Mouse (Mus musculus) macrophage (primary cell): ENCODE data around the gene Setd1a. TPM values are rescaled to one million over a fixed set of nuclear protein-coding genes. Genes with fewer than 3 reads are reported as not detected.
"Not testable (repeated sequence)": the region's sequence is repeated elsewhere in the genome, so short reads cannot be mapped to it uniquely, and the experiment has no call there.

Experiments used
- H3K27ac ChIP-seq: fragments of 350-480 bp; formaldehyde crosslinking; 2 replicates; pipeline ENCODE4 v1.9.0; 2021
- H3K36me3 ChIP-seq: fragments of 350-480 bp; formaldehyde crosslinking; 2 replicates; pipeline ENCODE4 v1.9.0; 2021; ENCODE audit errors: inconsistent target
- H3K4me3 ChIP-seq: fragments of 350-480 bp; formaldehyde crosslinking; 2 replicates; pipeline ENCODE4 v1.9.0; 2021; ENCODE audit errors: inconsistent target
- H3K79me2 ChIP-seq: fragments of 350-480 bp; formaldehyde crosslinking; 2 replicates; pipeline ENCODE4 v1.9.0; 2021; ENCODE audit errors: inconsistent target
- WGBS: methylation state at CpG from one replicate; pipeline ENCODE4 v1.1.7; 2026; ENCODE audit warnings: inconsistent platforms; ENCODE audit not compliant: missing documents; 5-methylcytosine and 5-hydroxymethylcytosine counted together
- polyA plus RNA-seq: library from polyadenylated mRNA; stranded (reverse); fragments of 250-400 nt; gene quantifications from 3 replicates; pipeline ENCODE4 v1.2.4, GENCODE M21; 2018; ENCODE audit warnings: inconsistent platforms
- total RNA-seq, 78 experiments: library from RNA; depleted of rRNA; stranded (reverse); fragments of 250-400 nt; gene quantifications; 1 replicate in 9 of 78; 2 replicates in 24 of 78; 3 replicates in 43 of 78; 4 replicates in 2 of 78; pipeline ENCODE4 v1.2.4; 2018; ENCODE audit warnings: inconsistent platforms in 56 of 78

The Setd1a gene
- 10 to 100 TPM; 26.9 to 77.9 (median 54.2) TPM for total RNA-seq (2018; cell fraction: chromatin; rRNA removed)
- 10 to 100 TPM in 24 of 26 experiments, 1 to 10 TPM in 2; 9.5 to 20.2 (median 15.4) TPM for total RNA-seq (2018; cell fraction: cytosol; rRNA removed)
- 10 to 100 TPM; 18.5 to 54.6 (median 32.5) TPM for total RNA-seq (2018; cell fraction: nucleus; rRNA removed)
- 11.6 to 14.1 TPM (median 12.7 TPM) in 3 replicates for polyA plus RNA-seq

DNA sequence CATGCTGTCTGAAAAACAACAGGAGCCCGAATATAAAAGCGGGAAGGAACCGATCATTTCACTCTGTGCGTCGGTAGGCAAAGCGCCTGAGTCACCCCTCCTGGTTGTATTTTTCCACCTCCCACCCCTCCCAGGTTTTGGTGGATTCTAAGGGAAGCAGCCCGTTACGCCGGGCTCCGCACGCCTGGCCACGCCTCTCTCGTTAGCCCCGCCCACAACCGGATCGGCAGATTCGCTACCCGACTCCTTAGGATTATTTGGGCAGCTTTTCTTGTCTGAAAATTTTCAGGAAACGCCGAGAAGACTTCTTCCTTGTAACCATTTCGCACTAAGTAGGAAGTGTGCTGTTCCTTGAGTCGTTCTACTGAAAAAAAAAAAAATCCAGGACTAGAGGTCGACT is at the start of gene Setd1a:
TSS of gene Setd1a (plus strand) at position 245 of the 400 bp plus-strand sequence.
- Histone ChIP-seq H3K4me3 (peak within 1 kb of the TSS; percentile 76), H3K79me2 (peaks cover 21% of the 10 kb centered on the region), H3K27ac (peak within 1 kb of the TSS; percentile 98), H3K36me3 (peaks cover 14% of the 10 kb centered on the region)
- WGBS, result 0% methylated on average over 22 of the region's 23 CpGs

DNA sequence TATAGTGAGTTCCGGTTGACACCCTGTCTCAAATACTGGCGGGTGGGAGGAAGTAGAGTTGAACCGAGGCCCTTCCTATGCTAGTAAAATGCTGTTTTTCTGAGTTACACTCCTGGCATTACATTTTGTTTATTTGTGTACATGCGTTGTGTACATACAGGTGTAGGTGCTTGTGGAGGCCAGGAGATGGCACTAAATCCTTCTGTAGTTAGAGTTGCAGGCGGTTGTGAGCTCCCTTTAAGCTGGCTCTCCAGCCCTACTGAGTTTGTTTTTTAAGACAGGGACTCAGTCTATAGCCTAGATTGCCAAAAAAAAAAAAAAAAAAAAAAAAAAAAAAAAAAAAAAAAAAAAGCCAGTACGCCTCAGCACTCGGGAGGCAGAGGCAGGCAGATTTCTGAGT is 48.6 kb upstream of the Setd1a start:
- H3K4me3 ChIP-seq, result no peak overlapping the region
- H3K27ac ChIP-seq, result no peak overlapping the region
- H3K79me2 ChIP-seq, result no peaks in the 10 kb centered on the region
- H3K36me3 ChIP-seq, result no peaks in the 10 kb centered on the region
- WGBS, result 74% methylated on average over 4 of the region's 7 CpGs

DNA sequence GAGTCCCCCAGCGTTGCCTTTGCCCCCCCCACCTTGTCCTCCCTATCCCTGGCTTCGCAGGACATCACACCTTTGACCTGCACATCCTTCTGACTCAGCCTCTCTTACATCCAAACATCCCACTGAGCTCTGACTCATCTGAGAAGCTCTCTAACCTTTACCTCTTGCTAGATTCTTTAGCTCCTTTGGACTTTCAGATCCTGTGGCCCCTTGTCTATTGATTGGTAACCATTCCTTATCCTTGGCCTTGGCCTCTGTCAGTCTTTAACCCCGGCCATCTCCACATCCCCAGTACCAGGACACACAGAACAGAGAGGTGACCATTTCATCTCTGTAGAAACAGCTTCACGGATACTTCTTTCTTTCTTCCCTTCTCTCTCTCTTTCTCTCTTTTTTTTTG is 46.3 kb upstream of the Setd1a start:
- no peak overlapping the region for H3K27ac ChIP-seq
- 86% methylated on average over 4 of the region's 4 CpGs for WGBS
- H3K79me2 ChIP-seq, result no peaks in the 10 kb centered on the region
- no peaks in the 10 kb centered on the region for H3K36me3 ChIP-seq
- H3K4me3 ChIP-seq, result no peak overlapping the region

DNA sequence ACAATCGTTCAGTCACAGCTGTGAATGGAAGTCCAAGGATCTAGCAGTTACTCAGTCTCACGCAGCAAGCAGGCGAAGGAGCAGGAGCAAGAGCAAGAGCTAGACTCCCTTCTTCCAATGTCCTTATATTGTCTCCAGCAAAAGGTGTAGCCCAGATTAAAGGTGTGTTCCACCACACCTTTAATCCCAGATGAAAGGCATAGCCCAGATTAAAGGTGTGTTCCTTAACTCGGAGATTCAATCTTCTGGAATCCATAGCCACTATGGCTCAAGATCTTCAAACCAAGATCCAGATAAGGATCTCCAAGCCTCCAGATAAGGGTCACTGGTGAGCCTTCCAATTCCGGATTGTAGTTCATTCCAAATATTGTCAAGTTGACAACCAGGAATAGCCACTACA is 44.4 kb upstream of the Setd1a start, which contains the start of gene Ctf2:
TSS of gene Ctf2 (minus strand) at position 101 of the 400 bp plus-strand sequence.
- H3K79me2 ChIP-seq, H3K36me3 ChIP-seq, H3K4me3 ChIP-seq, H3K27ac ChIP-seq: not testable (repeated sequence)
- WGBS, result no CpG with 5 or more reads among the region's 5 CpGs

GRCm38 (mm10) chr7:127744366-127745045 is 32.0 kb upstream of the Setd1a start, which contains the start of gene Fbxl19:
TSS of gene Fbxl19 (plus strand) at chr7:127744543.
- Histone ChIP-seq H3K27ac (peak within 1 kb of the TSS; percentile 77), H3K79me2 (no peaks in the 10 kb centered on the region), H3K4me3 (peak within 1 kb of the TSS; percentile 77), H3K36me3 (no peaks in the 10 kb centered on the region)
- 1% methylated on average over 23 of the region's 26 CpGs for WGBS

DNA sequence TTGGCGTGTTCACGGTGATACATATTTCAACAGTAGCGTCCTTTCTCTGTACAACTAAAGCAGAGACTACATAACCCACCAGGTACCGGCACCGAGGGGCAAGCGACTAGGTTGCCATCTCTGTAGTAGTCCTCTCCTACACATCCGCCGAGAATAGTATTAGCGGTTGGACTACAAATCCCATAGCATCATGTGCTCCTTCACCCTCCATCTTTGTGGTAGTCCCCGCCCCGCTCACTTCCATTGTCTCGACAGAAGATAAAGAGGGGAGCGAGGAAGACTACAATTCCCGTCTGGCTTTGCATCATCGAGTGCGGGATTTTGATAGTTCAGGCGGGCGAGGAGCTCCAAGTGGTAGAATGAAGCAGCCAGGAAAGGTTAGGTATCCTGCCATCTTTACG is 31.2 kb upstream of the Setd1a start:
- Histone ChIP-seq H3K4me3 (peak overlapping the region; percentile 77), H3K36me3 (peaks cover 6% of the 10 kb centered on the region; the same call in 1 of the 2 replicates), H3K79me2 (no peaks in the 10 kb centered on the region), H3K27ac (peak overlapping the region; percentile 77)
- 0% methylated on average over 19 of the region's 19 CpGs for WGBS

- H3K36me3 ChIP-seq, result peaks cover 12% of the 10 kb centered on the region; the same call in 1 of the 2 replicates
- no peaks in the 10 kb centered on the region for H3K79me2 ChIP-seq
- WGBS, result under 1% methylated on average over 39 of the region's 39 CpGs
- H3K27ac ChIP-seq, result peak overlapping the region; percentile 77
- peak overlapping the region; percentile 77 for H3K4me3 ChIP-seq
Measured at GRCm38 (mm10) chr7:127745652-127746493, 30.6 kb upstream of the Setd1a start.

DNA sequence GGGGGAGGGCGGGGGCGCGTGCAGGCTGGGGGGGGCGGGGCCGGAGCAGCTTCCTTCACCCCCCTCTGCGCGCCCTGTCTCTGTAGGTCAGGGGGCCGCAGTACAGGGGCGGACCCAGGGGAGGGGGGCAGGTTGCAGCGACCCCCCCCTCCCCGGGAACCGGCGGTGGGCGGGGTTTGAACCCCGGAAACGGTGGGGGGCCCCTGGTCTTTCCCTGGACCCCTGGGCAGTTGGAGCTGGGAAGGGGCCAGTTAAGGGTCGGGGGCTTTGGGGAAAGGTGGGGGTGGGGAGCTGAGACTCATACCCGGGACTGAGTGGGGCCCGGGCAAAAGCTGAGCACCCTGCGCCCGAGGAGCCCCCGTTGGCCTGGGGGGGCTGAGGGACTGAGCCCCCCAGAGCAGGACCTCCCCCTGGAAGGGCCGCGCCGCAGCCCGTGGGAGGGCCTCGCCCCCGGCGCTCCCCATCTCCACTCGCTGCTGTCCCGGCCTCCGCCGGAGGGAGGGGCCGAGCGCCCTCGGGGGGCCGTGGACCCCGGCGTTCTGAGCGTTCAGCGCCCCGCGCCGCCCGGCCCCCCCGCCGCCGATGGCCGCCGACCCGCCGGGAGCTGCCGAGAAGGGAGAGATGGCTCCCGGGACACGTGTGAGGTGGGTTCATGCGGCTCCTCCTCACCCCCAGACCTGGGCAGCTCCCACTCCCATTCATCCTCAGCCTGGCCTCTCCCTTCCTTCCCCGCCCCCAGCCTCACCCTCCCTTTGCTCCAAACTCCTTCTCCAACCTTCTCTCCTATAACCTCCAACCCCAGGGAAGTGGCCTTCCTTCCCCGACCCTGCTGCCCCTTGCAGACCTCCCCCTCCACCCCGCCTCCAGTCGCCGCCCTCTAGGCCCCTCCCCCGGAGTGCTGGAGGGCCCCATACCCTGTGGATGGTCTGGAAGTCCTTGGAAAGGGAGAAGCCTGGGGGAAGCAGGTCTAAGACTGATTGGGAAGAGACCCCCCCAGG is 29.7 kb upstream of the Setd1a start:
- H3K27ac ChIP-seq, result no peak overlapping the region
- H3K36me3 ChIP-seq, result peaks cover 20% of the 10 kb centered on the region; the same call in 1 of the 2 replicates
- 6% methylated on average over 57 of the region's 62 CpGs for WGBS
- peak overlapping the region; percentile 77 for H3K4me3 ChIP-seq
- no peaks in the 10 kb centered on the region for H3K79me2 ChIP-seq

GRCm38 (mm10) chr7:127747559-127748234 is 28.8 kb upstream of the Setd1a start:
- 92% methylated on average over 6 of the region's 6 CpGs for WGBS
- Histone ChIP-seq H3K36me3 (peaks cover 21% of the 10 kb centered on the region; the same call in 1 of the 2 replicates), H3K4me3 (no peak overlapping the region)

DNA sequence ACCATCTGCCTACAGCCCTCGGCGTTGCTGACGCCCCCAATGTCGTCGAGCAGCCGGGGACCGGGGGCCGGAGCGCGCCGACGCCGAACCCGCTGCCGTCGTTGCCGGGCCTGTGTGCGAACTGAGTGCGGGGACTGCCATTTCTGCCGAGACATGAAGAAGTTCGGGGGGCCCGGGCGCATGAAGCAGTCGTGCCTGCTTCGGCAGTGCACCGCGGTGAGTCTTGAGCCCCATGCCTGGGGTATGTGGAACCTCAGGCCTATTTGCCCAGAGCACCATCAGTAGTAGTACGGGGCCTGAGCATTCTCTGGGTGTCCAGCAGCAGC is 28.3 kb upstream of the Setd1a start:
- Histone ChIP-seq H3K36me3 (peaks cover 21% of the 10 kb centered on the region; the same call in 1 of the 2 replicates), H3K27ac (no peak overlapping the region), H3K79me2 (no peaks in the 10 kb centered on the region), H3K4me3 (no peak overlapping the region)
- 87% methylated on average over 19 of the region's 28 CpGs for WGBS

More at GRCm38 (mm10) chr7:127747559-127748234, 28.8 kb upstream of the Setd1a start:
- H3K79me2 ChIP-seq, result no peaks in the 10 kb centered on the region
- no peak overlapping the region for H3K27ac ChIP-seq

GRCm38 (mm10) chr7:127750131-127751127 is 26.0 kb upstream of the Setd1a start:
- Histone ChIP-seq H3K4me3 (no peak overlapping the region), H3K79me2 (no peaks in the 10 kb centered on the region), H3K36me3 (peaks cover 36% of the 10 kb centered on the region; the same call in 1 of the 2 replicates), H3K27ac (no peak overlapping the region)
- 89% methylated on average over 18 of the region's 19 CpGs for WGBS

DNA sequence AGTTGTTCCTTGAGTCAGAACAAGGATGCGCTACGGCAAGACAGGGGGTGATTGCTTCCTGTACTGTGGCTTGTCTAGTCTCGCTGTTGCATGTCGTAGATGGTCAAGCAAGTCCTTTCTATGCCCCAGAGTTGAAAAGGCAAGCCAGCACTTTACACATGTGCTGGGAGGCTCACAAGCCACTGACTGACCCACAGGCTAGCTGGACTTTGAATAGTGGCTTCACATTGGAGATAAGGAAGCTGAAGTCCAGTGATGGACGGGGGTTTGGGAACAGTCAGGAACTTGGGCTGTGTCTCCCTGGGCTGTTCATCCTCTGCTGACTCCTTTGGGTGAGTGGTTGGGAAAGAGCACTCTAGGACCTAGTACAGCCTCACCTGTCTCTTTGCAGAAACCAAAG is 24.9 kb upstream of the Setd1a start:
- Histone ChIP-seq H3K36me3 (peaks cover 36% of the 10 kb centered on the region; the same call in 1 of the 2 replicates), H3K4me3 (no peak overlapping the region), H3K27ac (no peak overlapping the region), H3K79me2 (no peaks in the 10 kb centered on the region)
- 96% methylated on average over 5 of the region's 5 CpGs for whole genome bisulfite sequencing
